Mouse (Mus musculus): ENCODE measurements at regions not wholly inside any gene's neighbourhood (a gene's known extent, or its start where the extent isn't known, plus 50 kb on each side); places are given as distances from the start of the nearest gene placed in this dataset.

DNA sequence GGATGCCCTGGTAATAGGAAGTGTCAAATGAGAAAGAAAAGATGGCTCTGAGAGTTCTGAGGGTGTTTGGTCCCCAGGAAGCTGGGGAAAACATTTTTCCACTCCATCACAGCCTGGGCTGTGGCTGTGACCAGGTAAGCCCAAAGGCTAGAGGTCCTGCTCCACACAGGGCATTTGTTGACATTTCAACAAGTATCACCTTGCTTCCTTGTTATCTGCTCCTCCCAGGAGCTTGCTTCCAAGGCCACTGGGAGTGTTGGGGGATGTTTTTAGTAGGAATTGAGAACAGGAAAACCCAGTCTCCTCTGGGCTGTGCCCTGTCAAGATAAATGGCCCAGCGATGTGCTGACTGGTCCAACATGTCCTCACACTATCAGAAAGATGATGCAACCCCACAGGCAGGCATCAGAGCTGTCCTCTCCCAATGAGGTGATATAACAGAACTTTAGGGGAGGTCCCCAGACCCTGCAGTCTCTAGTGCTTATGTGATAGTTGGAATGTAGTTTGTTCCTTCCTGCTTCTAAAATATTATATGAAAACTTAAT, 137.1 kb downstream of the Ets2 start:
- Histone ChIP-seq H3K4me1 (replicated peaks; ENCODE audit: insufficient read depth, low read length) (0 out of 2 replicates have a peak, but pooled peaks cover 2% of the 10 kb centered on the region), H3K36me3 (ENCODE audit: insufficient read depth, low read length) (no peaks in the 10 kb centered on the region), H3K4me3 (replicated peaks; ENCODE audit: low read depth, low read length) (no peak overlapping the region), H3K9me3 (replicated peaks; ENCODE audit: low read length) (no peaks in the 10 kb centered on the region), H3K27ac (no peak overlapping the region), H3K4me2 (ENCODE audit: low read length) (no peak overlapping the region), H3K9ac (ENCODE audit: low read depth, low read length) (no peak overlapping the region), H3K27me3 (ENCODE audit: insufficient read depth, low read length) (no peaks in the 10 kb centered on the region)
- 31% methylated on average over 1 of the region's 1 CpGs for WGBS
- no peak for TF ChIP-seq CTCF (IDR thresholded peaks at IDR 0.05; ENCODE audit: low read depth)
- no peak for DNase-seq (ENCODE audit: low spot score)
- ATAC-seq (replicated peaks; ENCODE audit: low FRiP score, low read depth), result no peak

DNA sequence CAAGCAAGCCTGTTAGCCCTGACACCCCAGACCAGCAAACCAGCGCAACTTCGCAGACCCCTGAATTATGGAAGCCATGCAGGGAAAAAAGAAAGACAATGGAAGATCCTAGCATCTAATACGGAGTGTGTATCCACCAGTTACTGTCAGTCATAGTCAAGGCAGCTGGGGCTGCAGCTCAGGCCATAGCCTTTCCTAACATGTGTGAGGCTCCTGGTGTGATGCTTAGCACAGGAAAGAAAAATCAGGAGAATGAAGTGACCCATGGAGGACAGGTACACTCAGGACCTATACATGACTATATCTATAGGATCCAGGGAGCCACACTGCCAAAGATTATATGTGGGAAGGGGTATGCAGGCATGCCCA, 136.6 kb downstream of the Ets2 start:
- no peak overlapping the region for H3K4me2 ChIP-seq (ENCODE audit: low read length)
- no peaks in the 10 kb centered on the region for H3K27me3 ChIP-seq (ENCODE audit: insufficient read depth, low read length)
- no peak overlapping the region for H3K27ac ChIP-seq
- ATAC-seq (replicated peaks; ENCODE audit: low FRiP score, low read depth) (no peak), DNase-seq (ENCODE audit: low spot score) (no peak)
- H3K4me3 ChIP-seq (replicated peaks; ENCODE audit: low read depth, low read length), result no peak overlapping the region
- TF ChIP-seq CTCF (IDR thresholded peaks at IDR 0.05; ENCODE audit: low read depth), result no peak
- H3K9ac ChIP-seq (ENCODE audit: low read depth, low read length), result no peak overlapping the region
- no peaks in the 10 kb centered on the region for H3K36me3 ChIP-seq (ENCODE audit: insufficient read depth, low read length)
- H3K9me3 ChIP-seq (replicated peaks; ENCODE audit: low read length), result no peaks in the 10 kb centered on the region
- WGBS, result 92% methylated on average over 3 of the region's 3 CpGs
- 0 out of 2 replicates have a peak, but pooled peaks cover 6% of the 10 kb centered on the region for H3K4me1 ChIP-seq (replicated peaks; ENCODE audit: insufficient read depth, low read length)

DNA sequence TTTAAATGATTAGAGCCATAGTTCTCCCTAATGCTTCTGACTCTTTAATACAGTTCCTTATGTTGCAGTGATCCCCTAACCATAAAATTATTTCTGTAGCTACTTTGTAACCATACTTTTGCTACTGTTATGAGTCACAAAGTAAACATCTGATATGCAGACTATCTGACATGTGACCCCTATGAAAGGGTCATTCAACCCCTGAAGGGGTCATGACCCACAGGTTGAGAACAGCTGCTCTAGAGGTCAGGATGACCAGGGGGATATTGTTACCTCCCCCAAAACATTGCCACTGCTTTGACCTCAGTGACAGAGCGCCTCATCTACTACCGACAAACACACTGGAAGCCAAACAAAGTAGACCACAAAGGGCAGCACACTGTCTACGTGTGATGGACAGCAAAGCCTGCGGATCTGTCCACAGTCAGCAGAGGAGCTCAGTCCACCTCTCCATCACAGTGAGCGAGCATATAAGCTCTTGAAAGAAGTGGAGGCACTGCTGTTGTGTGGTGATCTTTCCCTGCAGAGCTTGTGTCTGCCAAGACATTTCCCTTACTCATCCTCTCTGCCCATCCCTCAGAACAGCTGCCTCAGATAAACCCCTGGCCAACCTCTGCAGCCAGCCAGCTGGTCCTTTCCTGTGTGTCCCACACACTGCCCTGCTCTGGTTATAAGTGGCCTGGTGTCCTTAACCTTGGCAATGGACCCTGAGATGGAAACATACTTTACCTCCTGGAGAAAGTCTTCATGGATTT, 136.0 kb downstream of the Ets2 start:
- Histone ChIP-seq H3K27ac (no peak overlapping the region), H3K4me3 (replicated peaks; ENCODE audit: low read depth, low read length) (no peak overlapping the region), H3K4me1 (replicated peaks; ENCODE audit: insufficient read depth, low read length) (0 out of 2 replicates have a peak, but pooled peaks cover 7% of the 10 kb centered on the region), H3K27me3 (ENCODE audit: insufficient read depth, low read length) (no peaks in the 10 kb centered on the region), H3K4me2 (ENCODE audit: low read length) (no peak overlapping the region), H3K9ac (ENCODE audit: low read depth, low read length) (no peak overlapping the region), H3K36me3 (ENCODE audit: insufficient read depth, low read length) (no peaks in the 10 kb centered on the region), H3K9me3 (replicated peaks; ENCODE audit: low read length) (no peaks in the 10 kb centered on the region)
- DNase-seq (ENCODE audit: low spot score), result no peak
- TF ChIP-seq CTCF (IDR thresholded peaks at IDR 0.05; ENCODE audit: low read depth), result no peak
- ATAC-seq (replicated peaks; ENCODE audit: low FRiP score, low read depth), result no peak
- 75% methylated on average over 5 of the region's 5 CpGs for WGBS

DNA sequence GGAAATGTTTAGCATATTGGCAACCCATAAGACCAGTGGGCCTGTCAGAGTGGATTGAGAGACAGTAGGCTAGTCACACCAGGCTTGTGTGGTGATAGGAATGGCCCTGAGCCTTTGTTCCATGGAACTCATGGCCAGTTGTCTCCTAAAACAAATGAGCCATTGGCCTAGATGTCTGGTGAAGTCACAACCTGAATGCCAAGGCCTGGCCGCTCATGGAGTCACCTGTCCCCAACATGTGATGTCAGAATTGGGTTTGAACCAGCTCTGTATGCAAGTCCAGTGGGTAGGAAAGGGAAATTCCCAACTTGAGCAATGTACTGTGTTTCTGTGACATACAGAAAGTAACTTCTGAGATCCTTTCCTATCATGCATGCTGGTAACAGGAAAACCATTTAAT, 134.1 kb downstream of the Ets2 start:
- Histone ChIP-seq H3K4me3 (replicated peaks; ENCODE audit: low read depth, low read length) (no peak overlapping the region), H3K9me3 (replicated peaks; ENCODE audit: low read length) (no peaks in the 10 kb centered on the region), H3K36me3 (ENCODE audit: insufficient read depth, low read length) (no peaks in the 10 kb centered on the region), H3K4me2 (ENCODE audit: low read length) (no peak overlapping the region), H3K27ac (no peak overlapping the region), H3K4me1 (replicated peaks; ENCODE audit: insufficient read depth, low read length) (0 out of 2 replicates have a peak, but pooled peaks cover 20% of the 10 kb centered on the region), H3K9ac (ENCODE audit: low read depth, low read length) (no peak overlapping the region), H3K27me3 (ENCODE audit: insufficient read depth, low read length) (no peaks in the 10 kb centered on the region)
- DNase-seq (ENCODE audit: low spot score), result no peak
- ATAC-seq (replicated peaks; ENCODE audit: low FRiP score, low read depth), result no peak
- TF ChIP-seq CTCF (IDR thresholded peaks at IDR 0.05; ENCODE audit: low read depth), result no peak
- WGBS, result 100% methylated on average over 1 of the region's 1 CpGs

- Histone ChIP-seq H3K4me2 (ENCODE audit: low read length) (no peak overlapping the region), H3K4me1 (replicated peaks; ENCODE audit: insufficient read depth, low read length) (0 out of 2 replicates have a peak, but pooled peaks cover 20% of the 10 kb centered on the region), H3K4me3 (replicated peaks; ENCODE audit: low read depth, low read length) (no peak overlapping the region), H3K9me3 (replicated peaks; ENCODE audit: low read length) (no peaks in the 10 kb centered on the region), H3K9ac (ENCODE audit: low read depth, low read length) (no peak overlapping the region), H3K36me3 (ENCODE audit: insufficient read depth, low read length) (no peaks in the 10 kb centered on the region), H3K27me3 (ENCODE audit: insufficient read depth, low read length) (no peaks in the 10 kb centered on the region), H3K27ac (peak overlapping the region; percentile 33; the same call in 1 of the 2 replicates)
- 20% methylated on average over 11 of the region's 11 CpGs for WGBS
- TF ChIP-seq CTCF (IDR thresholded peaks at IDR 0.05; ENCODE audit: low read depth), result no peak
- ATAC-seq (replicated peaks; ENCODE audit: low FRiP score, low read depth) (no peak), DNase-seq (ENCODE audit: low spot score) (peak; percentile 72)
Observed at GRCm38 (mm10) chr16:95834556-95835288, 132.8 kb downstream of the Ets2 start.

GRCm38 (mm10) chr16:95833455-95833854, 131.6 kb downstream of the Ets2 start:
- H3K27ac ChIP-seq, result 0 out of 2 replicates have a peak overlapping the region, but pooled peaks have one; percentile 48
- DNase-seq (ENCODE audit: low spot score) (no peak), ATAC-seq (replicated peaks; ENCODE audit: low FRiP score, low read depth) (no peak)

More at GRCm38 (mm10) chr16:95833455-95833854, 131.6 kb downstream of the Ets2 start:
- no peaks in the 10 kb centered on the region for H3K9me3 ChIP-seq (replicated peaks; ENCODE audit: low read length)
- H3K4me2 ChIP-seq (ENCODE audit: low read length), result no peak overlapping the region
- 0 out of 2 replicates have a peak, but pooled peaks cover 20% of the 10 kb centered on the region for H3K4me1 ChIP-seq (replicated peaks; ENCODE audit: insufficient read depth, low read length)
- no peaks in the 10 kb centered on the region for H3K36me3 ChIP-seq (ENCODE audit: insufficient read depth, low read length)
- no peak overlapping the region for H3K9ac ChIP-seq (ENCODE audit: low read depth, low read length)
- no peak overlapping the region for H3K4me3 ChIP-seq (replicated peaks; ENCODE audit: low read depth, low read length)
- H3K27me3 ChIP-seq (ENCODE audit: insufficient read depth, low read length), result no peaks in the 10 kb centered on the region
- no peak for TF ChIP-seq CTCF (IDR thresholded peaks at IDR 0.05; ENCODE audit: low read depth)
- 63% methylated on average over 10 of the region's 10 CpGs for WGBS

Measured in kidney, postnatal 0 days (tissue).